Mouse (Mus musculus): ENCODE measurements around the gene Strip2. TPM values are rescaled to one million over a fixed set of nuclear protein-coding genes. Genes with fewer than 3 reads are reported as not detected.
A peak's percentile ranks its signal among the peaks of the same experiment; 100 is the strongest.

The Strip2 gene
- polyA plus RNA-seq, 1 experiment from 2014 or later: 0.46 TPM

- no peak for TF ChIP-seq CTCF (IDR thresholded peaks at IDR 0.05; ENCODE audit: low read depth)
These were observed 13.4 kb upstream of the Strip2 start for GRCm38 (mm10) chr6:29903343-29903914.

GRCm38 (mm10) chr6:29904281-29904680 is 12.5 kb upstream of the Strip2 start:
- Histone ChIP-seq H3K4me2 (replicated peaks; ENCODE audit: low read depth) (no peak overlapping the region), H3K36me3 (ENCODE audit: control insufficient read depth, insufficient read depth) (peaks cover 49% of the 10 kb centered on the region), H3K9ac (ENCODE audit: low read depth, low read length) (no peak overlapping the region), H3K4me1 (replicated peaks; ENCODE audit: control insufficient read depth, insufficient read depth, low read length) (no peaks in the 10 kb centered on the region), H3K9me3 (ENCODE audit: control insufficient read depth) (no peaks in the 10 kb centered on the region), H3K27me3 (replicated peaks; ENCODE audit: control insufficient read depth, insufficient read depth, low read length) (no peaks in the 10 kb centered on the region), H3K4me3 (ENCODE audit: low read depth, low read length) (no peak overlapping the region), H3K27ac (ENCODE audit: low read depth, low read length) (no peak overlapping the region)
- TF ChIP-seq CTCF (IDR thresholded peaks at IDR 0.05; ENCODE audit: low read depth): no peak
- WGBS: 58% methylated on average over 3 of the region's 3 CpGs
- no peak for ATAC-seq

More at GRCm38 (mm10) chr6:29903343-29903914, 13.4 kb upstream of the Strip2 start:
- H3K27me3 ChIP-seq (replicated peaks; ENCODE audit: control insufficient read depth, insufficient read depth, low read length): no peaks in the 10 kb centered on the region
- no peak for ATAC-seq
- no peaks in the 10 kb centered on the region for H3K4me1 ChIP-seq (replicated peaks; ENCODE audit: control insufficient read depth, insufficient read depth, low read length)
- no peak overlapping the region for H3K4me2 ChIP-seq (replicated peaks; ENCODE audit: low read depth)
- peaks cover 47% of the 10 kb centered on the region for H3K36me3 ChIP-seq (ENCODE audit: control insufficient read depth, insufficient read depth)
- no peak overlapping the region for H3K27ac ChIP-seq (ENCODE audit: low read depth, low read length)
- H3K9me3 ChIP-seq (ENCODE audit: control insufficient read depth): no peaks in the 10 kb centered on the region
- no peak overlapping the region for H3K9ac ChIP-seq (ENCODE audit: low read depth, low read length)
- no peak overlapping the region for H3K4me3 ChIP-seq (ENCODE audit: low read depth, low read length)
- 95% methylated on average over 3 of the region's 3 CpGs for WGBS

DNA sequence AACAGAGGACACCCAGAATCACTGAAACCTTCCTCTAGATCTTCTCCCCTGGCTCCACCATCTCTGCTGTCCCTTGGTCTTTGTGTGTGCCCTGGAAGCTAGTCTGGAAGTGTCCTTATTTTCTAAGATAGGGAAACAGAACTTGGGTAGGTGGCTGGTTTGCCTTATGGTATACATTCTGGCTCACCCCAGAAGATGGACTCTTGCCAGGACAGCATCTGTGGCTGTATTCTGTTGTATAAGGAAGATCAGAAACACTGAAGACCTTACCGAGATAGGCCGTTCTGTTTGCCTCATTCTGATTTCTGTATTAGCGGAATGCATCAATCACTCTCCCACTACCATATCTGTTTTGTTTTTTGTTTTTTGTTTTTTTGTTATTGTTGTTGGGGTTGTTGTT is 6.2 kb upstream of the Strip2 start:
- no peaks in the 10 kb centered on the region for H3K4me1 ChIP-seq (replicated peaks; ENCODE audit: control insufficient read depth, insufficient read depth, low read length)
- no peak for TF ChIP-seq CTCF (IDR thresholded peaks at IDR 0.05; ENCODE audit: low read depth)
- no peak overlapping the region for H3K4me3 ChIP-seq (ENCODE audit: low read depth, low read length)
- WGBS: 83% methylated on average over 3 of the region's 3 CpGs
- peaks cover 44% of the 10 kb centered on the region for H3K36me3 ChIP-seq (ENCODE audit: control insufficient read depth, insufficient read depth)
- no peak overlapping the region for H3K27ac ChIP-seq (ENCODE audit: low read depth, low read length)
- no peaks in the 10 kb centered on the region for H3K9me3 ChIP-seq (ENCODE audit: control insufficient read depth)
- no peak overlapping the region for H3K9ac ChIP-seq (ENCODE audit: low read depth, low read length)
- no peak overlapping the region for H3K4me2 ChIP-seq (replicated peaks; ENCODE audit: low read depth)
- H3K27me3 ChIP-seq (replicated peaks; ENCODE audit: control insufficient read depth, insufficient read depth, low read length): no peaks in the 10 kb centered on the region
- ATAC-seq: no peak

DNA sequence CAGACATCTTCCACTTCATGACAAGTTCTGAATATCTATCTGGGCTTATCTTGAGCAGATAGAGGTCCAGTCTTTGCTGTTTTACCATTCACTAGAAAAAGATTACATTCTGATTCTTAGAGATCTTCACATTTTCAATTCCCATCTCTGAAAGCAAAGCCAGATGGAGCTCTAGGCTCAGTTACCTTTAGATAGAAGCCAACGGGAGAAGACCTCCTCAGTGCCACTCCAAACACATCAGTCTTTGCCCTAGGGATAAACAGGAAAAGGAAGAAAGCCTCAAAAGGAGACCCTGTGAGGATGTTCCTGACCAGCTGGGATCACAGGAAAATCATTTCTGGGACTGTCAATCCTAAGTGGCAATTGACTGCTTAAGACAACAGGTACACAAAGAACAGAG is 3.1 kb upstream of the Strip2 start:
- no peak overlapping the region for H3K9ac ChIP-seq (ENCODE audit: low read depth, low read length)
- H3K4me1 ChIP-seq (replicated peaks; ENCODE audit: control insufficient read depth, insufficient read depth, low read length): no peaks in the 10 kb centered on the region
- WGBS: 32% methylated on average over 1 of the region's 1 CpGs
- peaks cover 5% of the 10 kb centered on the region; the same call in 1 of the 2 replicates for H3K27me3 ChIP-seq (replicated peaks; ENCODE audit: control insufficient read depth, insufficient read depth, low read length)
- H3K4me3 ChIP-seq (ENCODE audit: low read depth, low read length): no peak overlapping the region
- no peak for ATAC-seq
- TF ChIP-seq CTCF (IDR thresholded peaks at IDR 0.05; ENCODE audit: low read depth): peak; percentile 41
- H3K36me3 ChIP-seq (ENCODE audit: control insufficient read depth, insufficient read depth): peaks cover 28% of the 10 kb centered on the region
- no peaks in the 10 kb centered on the region for H3K9me3 ChIP-seq (ENCODE audit: control insufficient read depth)
- no peak overlapping the region for H3K4me2 ChIP-seq (replicated peaks; ENCODE audit: low read depth)
- H3K27ac ChIP-seq (ENCODE audit: low read depth, low read length): no peak overlapping the region

- peaks cover 24% of the 10 kb centered on the region for H3K36me3 ChIP-seq (ENCODE audit: control insufficient read depth, insufficient read depth)
- no peak overlapping the region for H3K4me2 ChIP-seq (replicated peaks; ENCODE audit: low read depth)
- no peak for TF ChIP-seq CTCF (IDR thresholded peaks at IDR 0.05; ENCODE audit: low read depth)
- H3K4me1 ChIP-seq (replicated peaks; ENCODE audit: control insufficient read depth, insufficient read depth, low read length): no peaks in the 10 kb centered on the region
- peaks cover 10% of the 10 kb centered on the region; the same call in 1 of the 2 replicates for H3K27me3 ChIP-seq (replicated peaks; ENCODE audit: control insufficient read depth, insufficient read depth, low read length)
- H3K9me3 ChIP-seq (ENCODE audit: control insufficient read depth): no peaks in the 10 kb centered on the region
- no peak overlapping the region for H3K4me3 ChIP-seq (ENCODE audit: low read depth, low read length)
- no peak overlapping the region for H3K27ac ChIP-seq (ENCODE audit: low read depth, low read length)
- no peak overlapping the region for H3K9ac ChIP-seq (ENCODE audit: low read depth, low read length)
- ATAC-seq: no peak
These were observed 2.7 kb upstream of the Strip2 start for GRCm38 (mm10) chr6:29914136-29914535.

- no peaks in the 10 kb centered on the region for H3K4me1 ChIP-seq (replicated peaks; ENCODE audit: control insufficient read depth, insufficient read depth, low read length)
- H3K9me3 ChIP-seq (ENCODE audit: control insufficient read depth): no peaks in the 10 kb centered on the region
- no peak for ATAC-seq
- no peak overlapping the region for H3K4me3 ChIP-seq (ENCODE audit: low read depth, low read length)
- TF ChIP-seq CTCF (IDR thresholded peaks at IDR 0.05; ENCODE audit: low read depth): no peak
- H3K27ac ChIP-seq (ENCODE audit: low read depth, low read length): no peak overlapping the region
- peaks cover 7% of the 10 kb centered on the region; the same call in 1 of the 2 replicates for H3K36me3 ChIP-seq (ENCODE audit: control insufficient read depth, insufficient read depth)
- 39% methylated on average over 9 of the region's 9 CpGs for WGBS
- no peak overlapping the region for H3K9ac ChIP-seq (ENCODE audit: low read depth, low read length)
- peaks cover 11% of the 10 kb centered on the region; the same call in 1 of the 2 replicates for H3K27me3 ChIP-seq (replicated peaks; ENCODE audit: control insufficient read depth, insufficient read depth, low read length)
- peak overlapping the region; percentile 98; the same call in 1 of the 2 replicates for H3K4me2 ChIP-seq (replicated peaks; ENCODE audit: low read depth)
These were observed 976 bp upstream of the Strip2 start for GRCm38 (mm10) chr6:29915836-29916235.

Measured in intestine, postnatal 0 days (tissue).